In the genomic region with DNA sequence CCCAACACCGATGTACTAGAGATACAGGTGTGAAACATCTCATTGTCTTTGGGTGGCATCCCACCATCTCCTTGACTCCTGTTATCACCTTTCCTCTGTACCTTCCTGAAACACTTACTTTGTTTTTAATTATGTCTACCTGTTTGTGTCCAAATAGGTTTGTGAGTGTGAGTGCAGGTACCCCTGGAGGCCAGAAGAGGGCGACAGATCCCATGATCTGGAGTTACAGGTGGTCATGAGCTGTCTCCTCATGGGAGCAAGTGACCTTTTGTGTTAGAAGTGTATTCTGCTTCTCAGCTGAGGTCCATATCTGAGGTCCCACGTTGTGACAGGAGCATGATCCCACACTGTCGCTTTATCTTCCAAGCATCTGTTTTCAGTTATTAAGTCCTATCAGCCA, we compare ENCODE assay signal across 11 mouse cellular contexts. TPM values are rescaled to one million over a fixed set of nuclear protein-coding genes. Genes with fewer than 3 reads are reported as not detected.
DNase-seq lines count a peak whose midpoint lies in the region; ATAC-seq and TF ChIP-seq lines count a peak whose summit lies in the region.
"Had no signal": no experiment of that assay in that cellular context is flagged by ENCODE, and none has a peak within 500 bp of the region (broad histone marks: within the 10 kb centered on the region; RNA-seq: fewer than 3 reads in every experiment).

No protein-coding gene starts in this region.

- H3K4me1 ChIP-seq in heart, postnatal 0 days (ENCODE audit: control insufficient read depth, insufficient read depth): no peaks in the 10 kb centered on the region
- no peaks in the 10 kb centered on the region for H3K4me1 ChIP-seq in heart, embryonic 11.5 days (ENCODE audit: control insufficient read depth, insufficient read depth, low read length)
- H3K4me1 ChIP-seq in small intestine, adult 2 months (ENCODE audit: control insufficient read depth, insufficient read depth, insufficient read length, low read length): no peaks in the 10 kb centered on the region
- no peaks in the 10 kb centered on the region for H3K4me1 ChIP-seq in forebrain, embryonic 13.5 days
- no peaks in the 10 kb centered on the region for H3K4me1 ChIP-seq in heart, embryonic 10.5 days
- H3K4me1 ChIP-seq: hindbrain, embryonic 12.5 days; liver, embryonic 13.5 days; neural tube, embryonic 13.5 days had no signal

- H3K27me3 ChIP-seq in heart, postnatal 0 days (ENCODE audit: control insufficient read depth, insufficient read depth, low read length): no peaks in the 10 kb centered on the region
- no peaks in the 10 kb centered on the region for H3K27me3 ChIP-seq in heart, embryonic 11.5 days (ENCODE audit: control insufficient read depth, insufficient read depth, low read length)
- no peaks in the 10 kb centered on the region for H3K27me3 ChIP-seq in small intestine, adult 2 months (ENCODE audit: control insufficient read depth, insufficient read depth, low read length)
- no peaks in the 10 kb centered on the region for H3K27me3 ChIP-seq in forebrain, embryonic 13.5 days
- H3K27me3 ChIP-seq in heart, embryonic 10.5 days (ENCODE audit: insufficient read depth, poor library complexity, severe bottlenecking): no peaks in the 10 kb centered on the region
- H3K27me3 ChIP-seq: hindbrain, embryonic 12.5 days; liver, embryonic 13.5 days; neural tube, embryonic 13.5 days had no signal

- ATAC-seq in heart, postnatal 0 days (ENCODE audit: insufficient read depth, low read depth): no peak
- no peak for ATAC-seq in heart, embryonic 11.5 days (replicated peaks; ENCODE audit: insufficient number of reproducible peaks, low FRiP score, low TSS enrichment)
- no peak for ATAC-seq in forebrain, embryonic 13.5 days

- no peak for TF ChIP-seq EP300 in heart, postnatal 0 days (IDR thresholded peaks at IDR 0.05; ENCODE audit: low read depth)

- no peak overlapping the region for H3K9ac ChIP-seq in heart, postnatal 0 days (replicated peaks; ENCODE audit: low read depth, low read length)
- no peak overlapping the region for H3K9ac ChIP-seq in heart, embryonic 11.5 days (ENCODE audit: low read depth, low read length)
- H3K9ac ChIP-seq in forebrain, embryonic 13.5 days: no peak overlapping the region
- H3K9ac ChIP-seq: hindbrain, embryonic 12.5 days; liver, embryonic 13.5 days; neural tube, embryonic 13.5 days had no signal

- H3K9me3 ChIP-seq in heart, postnatal 0 days (replicated peaks; ENCODE audit: control insufficient read depth, low read length): no peaks in the 10 kb centered on the region
- no peaks in the 10 kb centered on the region for H3K9me3 ChIP-seq in heart, embryonic 11.5 days (replicated peaks; ENCODE audit: control insufficient read depth, low read length)
- no peaks in the 10 kb centered on the region for H3K9me3 ChIP-seq in forebrain, embryonic 13.5 days (replicated peaks)
- H3K9me3 ChIP-seq in heart, embryonic 10.5 days: no peaks in the 10 kb centered on the region
- H3K9me3 ChIP-seq: hindbrain, embryonic 12.5 days; liver, embryonic 13.5 days; neural tube, embryonic 13.5 days had no signal

- TF ChIP-seq POLR2A in small intestine, adult 2 months (IDR thresholded peaks at IDR 0.05; ENCODE audit: low read depth, low read length): no peak

- no peak overlapping the region for H3K4me3 ChIP-seq in heart, postnatal 0 days (ENCODE audit: low read depth, low read length)
- no peak overlapping the region for H3K4me3 ChIP-seq in heart, embryonic 11.5 days (ENCODE audit: low read depth, low read length)
- H3K4me3 ChIP-seq in small intestine, adult 2 months (ENCODE audit: low read depth, low read length): no peak overlapping the region
- H3K4me3 ChIP-seq in forebrain, embryonic 13.5 days: no peak overlapping the region
- no peak overlapping the region for H3K4me3 ChIP-seq in heart, embryonic 10.5 days
- H3K4me3 ChIP-seq: hindbrain, embryonic 12.5 days; liver, embryonic 13.5 days; neural tube, embryonic 13.5 days had no signal

- H3K27ac ChIP-seq in heart, postnatal 0 days (ENCODE audit: low read depth): no peak overlapping the region
- H3K27ac ChIP-seq in heart, embryonic 11.5 days (ENCODE audit: low read depth, low read length): no peak overlapping the region
- H3K27ac ChIP-seq in small intestine, adult 2 months (ENCODE audit: insufficient read depth, low read depth, low read length): no peak overlapping the region
- H3K27ac ChIP-seq in forebrain, embryonic 13.5 days: no peak overlapping the region
- H3K27ac ChIP-seq in heart, embryonic 10.5 days: no peak overlapping the region
- H3K27ac ChIP-seq: hindbrain, embryonic 12.5 days; liver, embryonic 13.5 days; neural tube, embryonic 13.5 days had no signal

- no peak overlapping the region for H3K4me2 ChIP-seq in heart, postnatal 0 days (ENCODE audit: low read depth, low read length)
- no peak overlapping the region for H3K4me2 ChIP-seq in heart, embryonic 11.5 days
- H3K4me2 ChIP-seq in forebrain, embryonic 13.5 days: no peak overlapping the region
- H3K4me2 ChIP-seq: hindbrain, embryonic 12.5 days; liver, embryonic 13.5 days; neural tube, embryonic 13.5 days had no signal

- TF ChIP-seq CTCF in heart, postnatal 0 days (IDR thresholded peaks at IDR 0.05; ENCODE audit: low read depth): peak; percentile 43
- TF ChIP-seq CTCF in small intestine, adult 2 months (IDR thresholded peaks at IDR 0.05; ENCODE audit: extremely low read depth, insufficient read length, insufficient replicate concordance, low read depth, low read length): peak; percentile 59; the same call in 1 of the 2 replicates

- H3K36me3 ChIP-seq in heart, postnatal 0 days (replicated peaks; ENCODE audit: control insufficient read depth, insufficient read depth, low read length): no peaks in the 10 kb centered on the region
- H3K36me3 ChIP-seq in heart, embryonic 11.5 days (ENCODE audit: control insufficient read depth, insufficient read depth, low read length): no peaks in the 10 kb centered on the region
- no peaks in the 10 kb centered on the region for H3K36me3 ChIP-seq in small intestine, adult 2 months (ENCODE audit: control insufficient read depth, insufficient read depth, low read length)
- H3K36me3 ChIP-seq in forebrain, embryonic 13.5 days (ENCODE audit: poor library complexity, severe bottlenecking): no peaks in the 10 kb centered on the region
- no peaks in the 10 kb centered on the region for H3K36me3 ChIP-seq in heart, embryonic 10.5 days
- H3K36me3 ChIP-seq: hindbrain, embryonic 12.5 days; liver, embryonic 13.5 days; neural tube, embryonic 13.5 days had no signal

- 61% methylated on average over 4 of the region's 4 CpGs for WGBS in heart, postnatal 0 days
- WGBS in heart, embryonic 11.5 days (ENCODE audit: insufficient replicate concordance): 58% methylated on average over 4 of the region's 4 CpGs
- WGBS in small intestine, adult 2 months: 70% methylated on average over 4 of the region's 4 CpGs
- WGBS in forebrain, embryonic 13.5 days: 59% methylated on average over 4 of the region's 4 CpGs
- WGBS in heart, embryonic 10.5 days: 55% methylated on average over 4 of the region's 4 CpGs

- no peak for DNase-seq in heart, postnatal 0 days (ENCODE audit: low spot score)
- peak; percentile 25 for DNase-seq in thymus, postnatal 0 days (ENCODE audit: low spot score)
- DNase-seq in thymus, postnatal 14 days: no peak
- peak; percentile 23 for DNase-seq in embryo, embryonic 10 days (ENCODE audit: low spot score)
- no peak for DNase-seq in heart, embryonic 10.5 days (ENCODE audit: low spot score)
- DNase-seq: liver, embryonic 13.5 days had no signal

RNA-seq across cellular contexts. Expression of gene Fam196a, which starts 22.6 kb away (rescaled TPM):
- not detected in 2 replicates for total RNA-seq in heart, postnatal 0 days (2014; rRNA removed; ENCODE audit: low replicate concordance)
- 0.40 and 0.42 TPM in 2 replicates for polyA plus RNA-seq in heart, postnatal 0 days (2015; fragmentation: Nextera tagmentation; extraction: Ambion mirVana)
- polyA plus RNA-seq in heart, embryonic 11.5 days (2014; fragmentation: Nextera tagmentation; extraction: Ambion mirVana): 1.5 and 2.3 TPM in 2 replicates
- polyA plus RNA-seq in thymus, postnatal 0 days (2015; fragmentation: Nextera tagmentation; extraction: Ambion mirVana): 0.15 and 0.30 TPM in 2 replicates
- not detected in 2 replicates for polyA plus RNA-seq in small intestine, adult 2 months (2012; rRNA removed)
- polyA plus RNA-seq in forebrain, embryonic 13.5 days (2015; fragmentation: Nextera tagmentation; extraction: Ambion mirVana): 5.3 and 5.5 TPM in 2 replicates
- polyA plus RNA-seq in heart, embryonic 10.5 days (2016; fragmentation: Nextera tagmentation; extraction: Ambion mirVana): 1.3 and 2.2 TPM in 2 replicates

Comparison
In these comparisons a context has a peak if more than half of its experiments do, and no peak if none do; other contexts are left out.
1. DNase-seq: peak in thymus, postnatal 0 days (single experiment) and embryo, embryonic 10 days (single experiment); none in heart, postnatal 0 days (single experiment), thymus, postnatal 14 days (single experiment) and heart, embryonic 10.5 days (single experiment).